Mouse (Mus musculus) 3T3-L1 (cell line): ENCODE data around the gene Bcl9.
A peak's percentile ranks its signal among the peaks of the same experiment; 100 is the strongest.

Experiments
- DNase-seq: peaks from one replicate; pipeline ENCODE4 v3.0.0-alpha.2; 2015; ENCODE audit warnings: low read depth, low spot score

Bcl9 gene

DNA sequence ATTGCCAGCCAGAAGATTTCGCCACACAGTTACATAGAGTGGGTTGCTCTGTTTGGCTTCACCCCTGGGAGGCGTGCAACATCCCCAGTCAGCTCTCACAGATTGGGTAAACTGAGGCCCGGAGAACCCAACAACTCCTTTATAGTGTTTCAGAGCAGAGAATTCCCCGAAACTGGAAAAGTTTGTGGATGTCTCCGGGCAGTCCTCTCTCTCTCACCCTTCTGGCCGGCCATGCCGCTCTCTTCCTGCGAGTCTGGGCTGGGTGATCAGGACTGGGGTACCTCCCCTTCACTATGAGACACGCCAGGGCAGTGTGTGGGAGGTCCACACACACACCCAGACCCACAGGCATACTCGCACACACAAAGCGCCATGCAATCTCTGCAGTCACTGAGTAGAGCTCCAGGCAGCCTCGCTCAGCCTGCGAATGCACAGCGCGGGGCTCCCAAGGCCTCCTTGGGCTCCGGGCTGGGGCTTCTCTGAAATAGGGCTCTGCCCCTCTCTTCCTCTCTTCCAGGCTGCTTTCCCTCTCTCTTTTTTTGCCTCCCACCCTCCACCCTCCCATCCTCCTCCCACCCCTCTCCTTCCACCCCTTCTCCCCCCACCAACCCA, 670 bp downstream of the Bcl9 start:
- DNase-seq = peak; percentile 57

DNA sequence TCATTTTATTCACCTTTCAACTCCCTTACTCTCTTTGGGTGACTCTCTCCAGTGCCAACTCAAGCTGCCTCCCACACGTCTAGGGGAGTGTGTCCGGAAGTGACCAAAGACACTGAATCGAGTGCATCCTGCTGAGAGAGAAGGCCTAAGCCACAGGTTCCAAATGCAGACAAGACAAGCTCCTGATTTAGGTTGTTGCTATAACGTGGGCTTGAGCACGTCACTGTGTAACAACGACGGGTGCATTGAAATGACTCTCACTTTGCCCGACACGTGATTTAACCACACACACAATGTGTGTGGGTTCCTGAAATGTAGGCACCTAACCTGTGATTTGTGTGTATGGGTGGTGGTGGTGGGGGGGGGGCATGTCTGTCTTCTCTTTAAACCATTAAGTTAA, 3.4 kb downstream of the Bcl9 start:
- no peak for DNase-seq

DNA sequence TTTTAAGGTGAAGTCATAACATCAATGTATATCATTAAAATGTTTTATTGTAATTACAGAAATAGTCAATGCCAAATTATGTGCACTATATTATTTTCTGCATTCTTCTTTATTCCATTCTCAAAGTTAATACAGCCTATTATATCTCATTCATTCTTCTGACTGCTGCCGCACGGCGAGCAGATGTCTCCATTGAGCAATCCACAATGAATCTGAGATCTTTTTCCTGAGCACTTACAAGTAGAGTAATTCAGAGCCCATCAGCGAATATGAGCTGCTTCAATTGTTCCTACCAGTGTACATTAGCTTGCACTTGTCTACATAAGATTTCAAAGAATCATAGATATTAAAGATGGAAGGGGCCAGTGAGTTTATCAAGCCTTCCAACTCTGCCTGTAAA, 12.8 kb downstream of the Bcl9 start:
- no peak for DNase-seq

DNA sequence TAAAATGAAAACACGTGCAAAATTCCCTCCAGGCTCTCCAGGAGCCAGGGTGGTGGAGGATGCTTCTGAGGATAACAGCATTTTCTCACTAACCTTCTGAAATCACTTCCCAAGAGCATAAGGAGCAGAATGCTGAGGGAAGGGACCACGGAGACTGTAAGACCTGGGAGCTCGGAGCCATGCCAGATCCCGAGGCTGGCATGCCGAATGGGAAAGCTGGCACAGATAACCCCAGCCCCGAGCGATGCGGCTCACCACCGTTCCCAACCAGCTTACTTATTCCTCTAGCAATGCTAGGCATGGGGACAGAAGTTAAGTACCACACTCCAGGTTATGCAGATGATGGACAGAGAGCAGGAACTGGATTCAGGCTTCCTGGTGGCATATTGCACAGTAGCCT, 13.7 kb downstream of the Bcl9 start:
- DNase-seq = no peak

DNA sequence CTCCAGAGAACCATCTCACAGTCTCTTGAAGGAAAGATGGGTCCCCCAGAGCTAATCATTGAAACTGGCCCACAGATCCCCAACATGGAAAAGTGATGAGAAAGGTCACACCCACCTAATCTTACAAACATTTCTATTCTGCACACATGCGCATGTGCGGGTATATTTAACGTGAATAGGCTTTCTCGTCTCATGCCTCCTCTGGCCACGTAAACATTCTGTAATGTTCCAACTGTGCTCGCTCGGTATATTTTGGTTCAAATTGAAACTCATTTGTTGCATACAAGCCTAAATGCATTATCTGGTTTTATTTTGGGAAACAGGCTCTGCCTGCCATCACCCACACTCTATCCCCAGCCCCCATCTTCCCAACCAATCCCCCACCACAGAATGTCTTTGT, 16.3 kb downstream of the Bcl9 start:
- no peak for DNase-seq

DNA sequence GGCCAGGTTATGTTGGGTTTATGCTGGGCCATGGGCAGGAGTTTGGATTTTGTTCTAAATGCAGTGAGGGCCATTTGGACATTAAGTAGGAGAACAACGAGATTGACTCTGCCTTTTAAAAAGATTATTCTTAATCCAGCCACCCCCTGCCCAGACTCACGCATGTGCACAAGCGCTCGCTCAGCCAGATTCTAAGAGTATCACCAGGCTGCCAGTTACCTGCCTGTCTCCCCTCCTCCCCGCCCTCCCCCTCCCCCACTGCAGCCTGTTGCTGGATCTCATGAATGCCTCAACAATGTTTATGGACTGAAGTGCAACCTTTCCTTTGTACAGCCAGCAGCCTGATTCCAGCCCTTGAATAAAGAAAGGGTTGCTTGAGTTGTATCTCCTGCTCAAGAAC, 22.0 kb downstream of the Bcl9 start:
- DNase-seq = no peak

DNA sequence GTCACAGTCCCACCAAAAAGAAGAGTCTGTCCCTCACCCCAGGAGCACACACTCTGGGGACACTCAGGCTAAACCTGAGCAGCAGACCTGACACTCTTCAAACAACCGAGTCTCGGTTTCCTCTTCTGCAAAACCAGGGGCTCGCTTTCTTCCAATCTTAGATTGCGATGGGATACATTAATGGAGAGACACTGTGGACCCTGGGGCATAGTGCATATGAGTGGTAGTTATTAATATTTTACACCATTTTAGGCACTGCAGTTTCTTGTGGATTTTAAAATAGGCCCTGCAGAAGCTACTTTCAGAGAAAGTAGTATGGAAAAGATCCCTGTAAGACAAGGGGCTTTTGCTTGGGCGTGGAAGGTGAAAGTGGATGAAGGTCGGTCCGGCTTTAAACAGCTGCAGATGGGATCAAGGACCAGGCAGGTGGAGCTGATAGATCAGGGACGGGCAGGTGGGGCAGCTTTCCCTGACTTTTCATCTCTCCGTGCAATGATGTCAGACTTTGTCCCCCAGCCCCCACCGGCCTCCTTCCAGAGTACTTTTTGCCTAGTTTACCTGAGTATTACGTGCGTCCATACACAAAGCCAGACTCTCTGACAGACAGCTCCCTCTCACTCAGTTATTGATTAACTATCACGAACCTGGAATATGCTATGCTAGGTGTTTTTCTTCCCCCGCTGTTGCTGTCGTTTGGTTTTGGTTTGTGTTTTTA, 23.0 kb downstream of the Bcl9 start:
- no peak for DNase-seq

DNA sequence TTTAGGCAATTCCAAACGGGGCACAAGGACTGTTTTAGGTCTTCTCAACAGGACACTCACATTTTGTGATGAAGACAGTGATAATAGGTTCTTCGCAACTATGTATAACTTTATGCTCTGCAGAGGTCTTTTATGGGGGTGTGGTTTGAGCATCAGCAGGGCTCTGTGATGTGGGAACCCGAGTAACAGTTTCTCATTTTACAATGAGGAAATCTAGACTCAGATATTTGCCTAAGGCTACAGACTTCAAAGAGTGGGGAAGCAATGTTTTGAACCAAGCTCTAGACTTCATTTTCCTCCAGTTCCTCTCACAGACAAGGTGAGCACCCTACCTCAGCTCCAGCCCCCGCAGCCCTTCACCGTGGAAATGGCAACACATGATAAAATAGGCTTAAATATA, 23.8 kb downstream of the Bcl9 start:
- DNase-seq = no peak

DNA sequence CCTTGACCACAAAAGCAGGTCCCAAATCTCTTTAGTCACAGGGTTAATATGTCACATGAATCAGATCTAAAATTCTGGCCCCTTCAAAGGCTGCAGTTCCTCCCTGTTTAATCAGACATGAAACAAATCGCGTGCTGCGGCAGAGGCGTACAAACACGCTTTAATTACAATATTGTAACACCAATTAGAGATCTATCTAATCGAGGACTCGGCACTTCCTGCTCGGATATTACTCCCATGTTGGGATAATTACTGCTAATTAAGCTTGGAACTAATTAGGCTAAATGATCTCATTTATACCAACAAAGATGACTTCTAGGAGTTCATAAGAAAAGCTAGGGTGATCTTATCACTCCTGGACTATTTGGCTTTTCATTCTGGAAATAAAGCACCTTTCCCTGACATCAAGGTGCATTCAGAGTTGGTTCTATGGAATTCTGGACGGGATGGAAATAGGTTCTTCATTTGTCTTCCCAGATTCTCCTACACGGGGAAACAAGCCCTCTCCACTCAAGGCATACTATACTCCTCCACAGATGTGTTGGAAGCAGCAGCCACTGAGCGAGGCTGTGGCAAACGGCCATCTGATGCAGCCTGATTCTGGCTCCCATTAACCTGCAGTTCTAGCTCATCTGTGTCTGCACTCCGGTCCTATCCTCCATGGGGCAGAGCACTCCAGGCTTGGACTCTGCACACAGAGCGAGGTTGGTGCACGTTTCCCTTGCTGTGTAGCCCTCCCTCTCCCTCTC, 31.9 kb downstream of the Bcl9 start:
- DNase-seq = no peak

DNA sequence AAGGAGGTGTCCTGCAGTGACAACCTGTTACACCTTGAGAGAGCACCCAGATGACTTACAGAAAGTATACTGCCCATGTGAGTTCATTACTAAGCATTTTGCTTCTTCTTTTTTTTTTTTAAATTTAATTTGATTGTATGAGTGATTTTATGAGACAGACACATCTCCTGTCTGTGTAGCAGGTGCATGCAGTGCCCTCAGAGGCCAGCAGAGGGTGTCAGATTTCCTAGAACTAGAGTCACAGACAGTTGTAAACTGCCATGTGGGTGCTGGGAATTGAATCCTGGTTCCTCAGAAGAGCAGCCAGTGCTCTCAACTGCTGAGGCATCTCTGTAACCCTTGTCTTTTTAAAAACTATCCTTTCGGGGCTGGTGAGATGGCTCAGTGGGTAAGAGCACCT, 35.5 kb downstream of the Bcl9 start:
- DNase-seq = peak; percentile 6

DNA sequence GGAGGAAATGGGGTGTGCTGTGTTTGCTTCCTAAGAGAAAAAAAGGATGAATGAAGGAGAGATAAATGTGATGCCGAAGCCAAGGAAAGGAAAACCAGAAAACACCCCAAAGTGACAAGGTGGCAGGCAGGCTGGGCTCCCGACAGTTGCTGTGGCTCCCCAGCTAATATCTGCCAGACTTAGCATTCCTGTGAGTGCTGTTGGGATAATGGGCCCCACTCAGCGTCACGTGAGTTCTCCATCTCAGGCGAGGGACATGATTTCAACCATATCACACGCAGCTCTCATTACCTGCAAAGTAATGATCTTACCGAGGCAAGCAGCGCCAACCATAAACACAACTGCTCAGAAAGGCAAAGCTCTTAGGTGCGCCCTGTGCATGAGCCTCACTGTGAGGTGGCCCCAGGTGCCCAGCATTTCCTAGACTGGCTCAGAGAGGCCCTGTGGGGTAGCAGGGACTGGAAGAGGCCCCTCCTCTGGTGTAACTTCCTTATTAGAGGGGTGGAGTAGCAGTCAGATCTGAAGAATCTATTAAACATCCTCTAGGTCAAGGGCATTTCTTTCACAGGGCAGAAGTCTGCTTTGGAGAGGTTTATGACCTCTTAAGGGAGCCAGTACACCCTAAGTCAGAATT, 41.9 kb downstream of the Bcl9 start:
- no peak for DNase-seq

DNA sequence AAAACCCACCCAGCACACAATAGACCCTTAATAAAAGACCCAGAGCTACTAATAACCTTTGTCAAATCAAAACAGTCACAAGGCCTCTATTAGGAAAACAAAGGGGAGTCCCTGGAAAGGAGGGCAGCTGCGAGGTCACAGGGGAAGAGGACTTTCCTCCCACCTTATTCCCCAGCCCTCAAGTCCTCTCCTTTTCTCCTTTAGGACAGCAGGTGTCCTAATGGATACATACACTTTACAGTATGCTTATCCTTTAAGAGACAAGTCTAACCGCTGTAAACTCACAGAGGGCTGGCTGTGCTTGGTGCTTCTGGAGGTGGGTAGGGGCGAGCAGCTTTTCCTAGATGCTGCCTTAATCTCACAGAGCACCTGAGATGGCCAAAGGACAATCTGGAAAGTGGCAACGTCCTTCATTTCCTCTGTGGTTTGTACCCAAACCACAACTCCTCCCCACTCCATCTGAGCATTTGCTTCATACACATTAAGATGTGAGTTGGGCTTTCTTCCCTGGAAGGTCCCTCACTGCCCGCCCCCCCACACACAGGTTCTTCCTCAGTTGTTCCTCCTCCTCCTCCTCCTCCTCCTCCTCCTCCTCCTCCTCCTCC, 42.8 kb downstream of the Bcl9 start:
- DNase-seq = no peak

DNA sequence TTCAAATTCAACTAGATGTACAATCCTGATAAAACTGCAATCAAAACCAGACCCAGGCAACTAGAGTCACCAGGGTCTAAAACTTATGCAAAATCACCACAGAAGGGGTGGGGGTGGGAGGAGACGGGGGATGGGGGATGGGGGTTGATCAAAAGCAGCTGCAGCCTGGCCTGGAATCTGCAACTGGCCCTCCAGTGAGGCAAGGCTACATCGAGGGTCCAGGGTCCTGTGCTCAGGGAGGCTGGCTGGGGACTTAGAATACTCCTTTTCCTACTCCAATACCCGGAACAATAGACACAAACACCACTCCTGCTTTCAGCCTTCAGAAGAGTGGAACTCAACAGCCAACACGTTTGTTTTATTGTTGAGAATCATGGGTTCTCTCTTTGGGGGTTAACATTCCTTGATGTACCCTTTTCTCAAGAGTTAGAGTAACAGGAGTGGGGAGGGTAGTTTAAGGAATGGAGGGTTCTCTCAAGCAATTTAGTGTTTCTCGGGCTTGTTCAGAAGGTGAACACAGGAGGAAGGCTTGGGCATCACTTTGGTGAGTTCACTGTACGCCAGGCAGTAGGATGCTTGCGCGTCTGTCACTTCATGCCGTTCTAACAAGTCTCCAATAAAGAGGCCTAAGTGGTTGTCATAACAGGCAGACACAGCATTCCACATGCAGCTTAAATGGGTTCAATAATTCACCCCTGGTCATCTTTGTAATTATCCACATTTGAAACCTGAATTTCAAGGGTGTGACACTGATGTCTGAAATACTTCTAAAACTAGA, 43.7 kb downstream of the Bcl9 start:
- no peak for DNase-seq

DNA sequence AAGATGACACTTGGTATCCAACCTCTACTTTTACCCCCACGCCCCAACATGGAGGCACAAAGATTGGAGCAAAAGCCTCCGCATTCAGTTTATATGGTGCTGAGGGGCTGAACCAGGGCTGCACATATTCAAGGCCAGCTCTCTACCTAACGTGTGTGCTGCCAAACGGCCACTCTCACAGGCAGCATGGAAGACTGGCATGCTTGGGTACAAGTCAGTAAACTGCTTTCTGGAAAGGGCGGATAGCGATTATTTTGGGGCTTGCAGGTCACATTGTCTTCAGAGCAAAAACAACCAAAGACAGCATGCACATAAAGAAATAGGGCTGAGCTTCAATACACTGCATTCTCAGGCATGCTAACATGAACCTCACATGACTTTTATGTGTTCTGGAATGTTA, 44.8 kb downstream of the Bcl9 start:
- DNase-seq = no peak

DNA sequence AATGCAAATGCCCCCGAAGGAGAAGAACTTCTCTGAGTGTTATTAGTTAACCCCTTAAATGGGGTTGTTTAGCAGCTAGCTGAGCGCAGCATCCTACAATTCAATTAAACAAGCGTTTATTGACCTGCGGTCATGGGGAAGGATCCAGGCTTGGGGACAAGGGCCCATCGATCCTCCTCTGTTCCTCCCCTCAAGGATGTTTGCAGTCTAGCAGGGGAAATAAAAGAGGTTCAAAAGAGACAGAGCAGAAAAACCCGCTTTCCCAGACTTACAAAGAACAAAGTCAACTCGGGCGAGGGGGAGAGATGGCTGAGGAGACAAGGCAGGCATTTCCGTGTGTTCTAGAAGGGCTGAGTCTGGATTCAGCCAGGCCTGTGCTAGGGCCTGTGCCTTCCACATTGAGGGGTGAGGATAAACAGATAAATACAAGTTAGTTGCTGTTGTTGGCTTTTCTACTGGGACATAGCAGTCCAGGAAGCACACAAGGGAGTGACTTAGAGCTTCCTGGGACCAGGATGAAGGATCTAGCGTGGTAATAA, 55.0 kb downstream of the Bcl9 start:
- no peak for DNase-seq

DNA sequence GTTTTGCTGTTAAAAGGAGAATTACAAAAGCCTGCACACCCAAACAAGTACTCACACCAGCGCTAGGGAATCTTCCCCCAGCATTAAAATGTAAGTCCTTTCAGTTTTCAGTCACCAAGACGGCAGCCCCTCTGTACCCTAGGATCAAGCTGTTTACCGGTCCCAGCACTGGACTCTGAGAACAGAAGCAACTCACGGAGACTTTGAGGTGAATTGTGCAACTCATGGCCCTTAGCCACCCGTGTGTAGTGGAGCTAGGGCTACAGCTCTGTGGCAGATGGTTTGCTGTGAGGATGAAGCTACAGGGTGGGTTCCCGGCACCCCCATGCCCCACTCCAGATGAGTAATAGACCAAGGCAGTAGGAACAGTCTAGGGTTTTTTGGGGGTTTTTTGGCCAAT, 55.9 kb downstream of the Bcl9 start:
- no peak for DNase-seq

DNA sequence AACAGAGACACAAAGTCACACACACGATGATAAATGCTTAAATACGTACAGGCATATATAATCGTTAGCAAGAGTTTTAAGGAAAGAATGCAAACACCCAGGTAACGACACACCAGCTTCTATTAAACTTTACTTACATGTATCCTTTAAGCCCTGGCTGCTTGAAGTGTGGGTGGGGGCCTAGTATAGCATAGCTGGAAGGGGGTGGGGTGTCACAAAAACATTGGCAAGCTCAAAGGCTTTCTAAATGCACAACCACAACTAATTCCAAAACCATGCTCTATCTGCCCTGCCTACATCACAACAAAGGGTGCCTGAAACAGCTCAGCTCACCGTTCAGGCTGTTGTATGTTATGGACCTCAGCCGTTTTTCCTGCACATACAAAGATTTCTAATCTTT, 57.9 kb downstream of the Bcl9 start:
- DNase-seq = no peak

DNA sequence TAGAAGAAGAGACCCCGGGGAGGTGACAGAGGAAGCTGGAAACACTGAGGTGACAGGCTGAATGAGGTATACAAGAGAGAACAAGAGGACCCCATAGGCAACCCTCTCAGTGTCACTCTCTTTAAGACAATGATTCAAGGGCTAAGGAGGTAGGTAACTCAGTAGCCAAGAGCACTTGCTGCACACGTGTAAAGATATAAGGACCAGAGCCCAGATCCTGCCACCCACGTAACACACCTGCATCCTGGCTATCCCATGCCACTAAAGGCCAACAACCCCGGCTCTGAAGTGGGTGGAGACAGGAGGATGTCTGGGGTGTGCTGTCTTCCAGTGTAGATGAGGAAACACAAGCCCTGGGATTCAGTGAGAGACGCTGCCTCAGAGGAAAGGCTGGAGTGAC, 58.4 kb downstream of the Bcl9 start:
- DNase-seq = no peak

DNA sequence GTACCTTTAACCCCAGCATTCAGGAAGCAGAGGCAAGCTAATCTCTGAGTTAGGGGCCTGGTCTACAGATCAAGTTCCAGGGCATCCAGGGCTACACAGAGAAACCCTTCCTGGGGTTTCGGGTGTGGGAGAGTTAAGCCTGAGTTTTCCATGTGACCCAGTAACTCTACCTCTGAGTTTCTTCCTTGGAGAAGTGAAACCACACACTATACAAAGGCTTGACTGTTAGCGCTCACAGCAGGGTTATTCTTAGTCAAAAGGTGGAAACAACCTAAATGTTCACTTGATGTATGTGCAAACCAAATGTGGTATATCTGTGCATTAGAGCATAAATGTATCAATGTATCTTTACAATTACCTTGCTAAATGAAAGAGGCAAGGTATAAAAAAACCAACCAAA, 59.2 kb downstream of the Bcl9 start:
- no peak for DNase-seq

DNA sequence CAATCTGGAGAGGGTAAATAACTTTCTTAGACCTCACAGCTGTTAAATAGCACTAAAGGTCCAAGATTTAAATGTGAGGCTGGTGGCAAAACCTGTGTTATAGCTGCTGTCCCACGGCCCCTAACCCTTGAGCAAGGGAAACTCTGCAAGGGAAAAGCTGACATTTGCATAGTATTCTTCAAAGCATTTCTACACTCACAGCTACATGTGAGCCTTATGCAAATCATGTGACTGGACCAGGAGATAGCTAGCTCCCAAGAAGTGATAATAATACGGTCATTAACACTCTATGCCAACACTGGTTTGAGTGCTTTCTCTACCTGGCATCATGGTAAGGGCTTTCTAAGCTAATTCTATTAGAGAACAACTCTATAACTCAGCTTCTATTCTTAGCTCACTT, 60.3 kb downstream of the Bcl9 start:
- DNase-seq = no peak

DNA sequence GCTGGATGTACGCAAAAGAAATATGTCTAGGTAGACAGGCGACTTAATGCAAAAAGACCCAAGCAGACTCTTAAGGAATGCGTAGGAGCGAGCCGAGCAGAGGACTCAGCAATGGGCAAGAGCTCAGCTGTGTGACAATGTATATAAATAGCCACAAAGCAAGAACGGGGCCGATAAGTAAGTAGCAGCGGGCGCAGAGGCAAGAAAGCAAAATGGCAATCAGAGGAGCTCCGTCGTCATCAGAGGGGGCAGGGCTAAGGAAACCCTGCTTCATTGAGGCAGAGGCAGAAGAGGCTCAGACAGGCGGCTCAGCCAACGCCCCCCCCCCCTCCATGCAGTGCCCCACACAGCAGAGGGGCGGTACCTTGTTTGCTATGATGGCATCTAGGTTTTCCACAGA, 62.9 kb downstream of the Bcl9 start:
- no peak for DNase-seq
